Mouse (Mus musculus) heart, postnatal 25 days (tissue): Measurements from ENCODE around the gene Gm42957. TPM values are rescaled to one million over a fixed set of nuclear protein-coding genes. Genes with fewer than 3 reads are reported as not detected.
"Not testable (repeated sequence)": the region's sequence is repeated elsewhere in the genome, so short reads cannot be mapped to it uniquely, and the experiment has no call there.

Experiments
- DNase-seq: peaks from one replicate; pipeline ENCODE4 v3.0.0; 2022; ENCODE audit warnings: low spot score
- intact Hi-C: fragments of 180-260 bp; cut with DNase I; formaldehyde crosslinking; loops from one replicate; pipeline ENCODE4 v1.15.1; 2025
- total RNA-seq, 2 experiments: library from RNA; stranded (reverse); gene quantifications; 2 replicates each; pipeline ENCODE4 v1.2.3; 2021

Gm42957 gene
- total RNA-seq, 2 experiments from 2014 or later: 0.14 to 0.16 TPM

- intact Hi-C loops: no loop called here
- no peak for DNase-seq
Observed at GRCm38 (mm10) chr3:96606618-96607017, 28.7 kb upstream of the Gm42957 start.

GRCm38 (mm10) chr3:96617941-96618340 lies 17.3 kb upstream of the Gm42957 start:
- DNase-seq: no peak
- intact Hi-C loops: no loop called here

GRCm38 (mm10) chr3:96623201-96623600 lies 12.1 kb upstream of the Gm42957 start:
- intact Hi-C loops: no loop called here
- no peak for DNase-seq

DNA sequence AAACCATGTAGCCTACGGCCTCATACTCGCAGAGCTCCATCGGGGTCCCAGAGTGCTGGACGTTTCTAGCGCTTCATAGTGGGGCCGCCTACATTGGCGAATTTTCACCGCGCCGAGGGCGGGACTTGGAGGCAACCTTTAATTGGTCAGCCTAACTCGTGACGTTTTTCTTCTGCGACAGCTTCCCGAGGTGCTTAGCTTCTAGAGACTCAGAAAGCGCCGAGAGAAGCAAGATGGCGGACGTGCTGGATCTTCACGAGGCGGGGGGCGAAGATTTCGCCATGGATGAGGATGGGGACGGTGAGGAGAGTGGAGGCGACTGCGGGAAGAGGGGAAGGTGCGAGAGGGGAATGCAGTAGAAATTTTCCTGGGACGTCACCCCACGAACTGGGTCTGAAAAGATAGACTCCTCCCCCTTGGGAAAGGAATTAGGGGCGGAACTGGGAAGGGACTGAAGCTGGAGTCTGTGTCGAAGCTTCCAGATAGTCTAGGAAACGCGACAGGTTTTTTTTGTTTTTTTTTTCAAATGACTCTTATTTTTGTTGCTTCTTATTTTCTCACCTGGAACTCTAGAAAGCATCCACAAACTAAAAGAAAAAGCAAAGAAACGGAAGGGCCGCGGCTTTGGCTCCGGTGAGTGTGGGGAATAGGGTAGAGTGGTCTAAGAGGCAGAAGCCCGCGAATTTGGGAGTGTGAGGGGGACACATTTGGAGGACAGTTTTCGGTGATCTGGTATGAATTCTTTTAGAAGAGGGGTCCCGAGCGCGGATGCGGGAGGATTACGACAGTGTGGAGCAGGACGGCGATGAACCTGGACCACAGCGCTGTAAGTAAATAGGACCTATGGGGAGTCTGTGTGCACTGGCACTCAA lies 5.3 kb upstream of the Gm42957 start, which contains the start of gene Rbm8a:
Gene Rbm8a, plus strand, starts transcription at position 205 of the 872 bp plus-strand sequence.
- intact Hi-C loops: loop anchor here (2.0 kb wide), 1 partner anchor 27 kb away; no protein-coding TSS in a partner anchor

GRCm38 (mm10) chr3:96632058-96632457 lies 3.2 kb upstream of the Gm42957 start:
- intact Hi-C loops: no loop called here
- DNase-seq: no peak

More for the DNA sequence above, 5.3 kb upstream of the Gm42957 start, which contains the start of gene Rbm8a:
- peak; percentile 90 for DNase-seq

- intact Hi-C loops: no loop called here
- DNase-seq: no peak
Observed at GRCm38 (mm10) chr3:96634015-96634414, 1.3 kb upstream of the Gm42957 start.

DNA sequence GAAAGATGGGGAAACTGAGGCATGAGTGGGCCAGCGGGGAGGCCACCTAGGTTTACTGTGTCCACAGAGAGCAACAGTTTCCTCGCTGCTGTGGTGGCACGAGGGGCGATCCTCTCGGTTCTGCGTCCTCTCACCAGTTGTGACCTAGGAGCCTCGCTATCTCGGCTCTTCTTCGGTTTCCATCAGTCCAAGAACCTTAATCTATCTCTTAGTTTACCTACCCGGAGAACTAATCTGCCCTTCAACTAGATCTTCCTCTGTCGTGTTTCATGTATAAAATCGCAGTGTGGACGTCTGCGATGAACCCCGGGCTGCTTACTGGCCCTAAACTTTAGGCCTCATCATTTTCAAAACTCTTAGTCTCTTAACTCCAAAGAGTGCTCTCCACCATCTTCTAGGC lies 632 bp downstream of the Gm42957 start:
- no peak for DNase-seq
- intact Hi-C loops: no loop called here

GRCm38 (mm10) chr3:96636448-96636847 lies 1.2 kb downstream of the Gm42957 start:
- DNase-seq: no peak
- intact Hi-C loops: no loop called here

GRCm38 (mm10) chr3:96639219-96639618 lies 3.9 kb downstream of the Gm42957 start:
- no peak for DNase-seq
- intact Hi-C loops: loop anchor here (1.0 kb wide), 2 partner anchors 59 to 93 kb away; no protein-coding TSS in a partner anchor

GRCm38 (mm10) chr3:96645018-96645649 lies 9.9 kb downstream of the Gm42957 start, which contains the start of gene Itga10:
TSS of gene Itga10 (plus strand) at chr3:96645584.
- intact Hi-C loops: no loop called here
- DNase-seq: no peak

- intact Hi-C loops: no loop called here
- no peak for DNase-seq
Observed at GRCm38 (mm10) chr3:96647365-96647764, 12.1 kb downstream of the Gm42957 start.

DNA sequence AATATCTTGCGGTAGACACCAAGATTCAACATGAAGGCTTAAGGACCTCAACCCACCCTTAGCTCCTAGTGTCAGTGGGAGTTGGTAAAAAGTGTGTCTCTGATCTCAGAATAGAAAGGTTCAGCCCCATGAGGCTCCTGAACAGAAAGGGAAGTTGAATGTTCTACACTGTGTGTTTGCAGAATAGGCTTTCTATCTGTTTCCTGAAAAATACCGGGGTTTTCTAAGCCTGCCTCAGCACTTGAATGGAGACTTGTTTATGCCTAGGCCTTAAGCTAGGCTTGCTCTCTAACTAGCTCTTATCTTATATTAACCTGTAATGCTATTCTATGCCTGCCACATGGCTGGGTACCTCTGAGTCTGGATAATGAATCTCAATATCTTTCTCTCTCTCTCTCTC lies 25.6 kb downstream of the Gm42957 start:
- intact Hi-C loops: no loop called here
- DNase-seq: no peak

- intact Hi-C loops: no loop called here
- no peak for DNase-seq
Observed at GRCm38 (mm10) chr3:96662731-96663316, 27.6 kb downstream of the Gm42957 start.

- DNase-seq: peak; percentile 59
- intact Hi-C loops: no loop called here
Observed at GRCm38 (mm10) chr3:96663432-96664239, 28.4 kb downstream of the Gm42957 start.

DNA sequence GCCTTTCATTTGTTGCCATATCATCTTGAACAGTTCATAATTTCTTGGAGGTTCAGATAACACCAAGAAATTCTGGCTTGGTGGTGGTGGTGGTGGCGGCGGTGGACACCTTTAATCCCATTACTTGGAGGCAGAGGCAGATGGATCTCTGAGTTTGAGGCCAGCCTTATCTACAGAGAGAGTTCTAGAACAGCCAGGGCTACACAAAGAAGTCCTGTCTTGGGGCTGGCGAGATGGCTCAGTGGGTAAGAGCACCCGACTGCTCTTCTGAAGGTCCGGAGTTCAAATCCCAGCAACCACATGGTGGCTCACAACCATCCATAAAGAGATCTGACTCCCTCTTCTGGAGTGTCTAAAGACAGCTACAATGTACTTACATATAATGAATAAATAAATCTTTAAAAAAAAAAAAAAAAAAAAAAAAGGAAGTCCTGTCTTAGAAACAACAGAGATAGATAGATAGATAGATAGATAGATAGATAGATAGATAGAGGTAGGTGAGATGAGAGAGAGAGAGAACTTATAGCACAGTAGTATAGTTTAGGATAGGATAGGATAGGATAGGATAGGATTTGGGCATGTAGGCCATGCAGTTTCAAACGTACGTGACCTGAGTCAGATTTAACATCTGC lies 30.6 kb downstream of the Gm42957 start:
- not testable (repeated sequence) for DNase-seq
- intact Hi-C loops: loop anchor here (5.0 kb wide), 1 partner anchor 41 kb away; the partner anchor contains the start of gene Nudt17

GRCm38 (mm10) chr3:96666916-96667315 lies 31.6 kb downstream of the Gm42957 start:
- DNase-seq: no peak
- intact Hi-C loops: loop anchor here (5.0 kb wide), 1 partner anchor 40 kb away; the partner anchor contains the start of gene Nudt17

DNA sequence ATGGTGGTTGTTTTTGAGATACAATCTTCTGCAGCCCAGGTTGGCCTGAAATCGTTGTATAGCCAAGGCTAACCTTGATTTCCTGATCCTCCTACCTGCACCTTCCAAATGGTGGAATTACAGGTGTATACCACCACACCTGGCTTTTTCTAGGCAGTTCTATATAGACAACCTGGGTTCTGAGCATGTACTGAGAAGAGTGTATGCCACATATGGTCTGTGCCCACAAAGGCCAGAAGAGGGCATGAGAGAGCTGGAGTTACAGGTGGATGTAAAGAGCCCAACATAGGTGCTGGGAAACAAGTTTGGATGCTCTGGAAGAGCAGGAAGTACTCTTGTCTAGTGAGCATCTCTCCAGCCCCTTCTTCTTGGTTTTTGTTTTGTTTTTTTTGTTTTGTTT lies 32.0 kb downstream of the Gm42957 start:
- no peak for DNase-seq

GRCm38 (mm10) chr3:96668424-96669067 lies 33.3 kb downstream of the Gm42957 start:
- intact Hi-C loops: loop anchor here (5.0 kb wide), 1 partner anchor 39 kb away; the partner anchor contains the start of gene Nudt17
- DNase-seq: no peak

More for the DNA sequence above, 32.0 kb downstream of the Gm42957 start:
- intact Hi-C loops: loop anchor here (5.0 kb wide), 1 partner anchor 40 kb away; the partner anchor contains the start of gene Nudt17
